Mouse (Mus musculus) neural tube, embryonic 15.5 days (tissue): ENCODE results near the gene Olfr1269. TPM values are rescaled to one million over a fixed set of nuclear protein-coding genes. Genes with fewer than 3 reads are reported as not detected.

Experiments used
- ATAC-seq: fragments of 200-750 bp; cut with Nextera tagmentation; 2 replicates; pipeline ENCODE4 v1.8.0; 2017; ENCODE audit warnings: mild to moderate bottlenecking, moderate TSS enrichment, moderate library complexity; ENCODE audit not compliant: low FRiP score
- H3K27ac ChIP-seq: fragments of 300-500 bp; sonication (generic); replicated peaks from 2 replicates; pipeline ENCODE4 v1.5.1; 2015; ENCODE audit warnings: mild to moderate bottlenecking, inconsistent platforms
- H3K27me3 ChIP-seq: fragments of 300-500 bp; sonication (generic); replicated peaks from 2 replicates; pipeline ENCODE4 v1.6.1; 2015; ENCODE audit warnings: inconsistent platforms
- H3K36me3 ChIP-seq: fragments of 300-500 bp; sonication (generic); 2 replicates; pipeline ENCODE4 v1.6.1; 2015; ENCODE audit warnings: inconsistent platforms
- H3K4me1 ChIP-seq: fragments of 300-500 bp; sonication (generic); 2 replicates; pipeline ENCODE4 v1.6.1; 2015; ENCODE audit warnings: inconsistent platforms
- H3K4me2 ChIP-seq: fragments of 300-500 bp; sonication (generic); 2 replicates; pipeline ENCODE4 v1.6.1; 2015; ENCODE audit warnings: inconsistent platforms, mild to moderate bottlenecking, moderate library complexity
- H3K4me3 ChIP-seq: fragments of 300-500 bp; sonication (generic); replicated peaks from 2 replicates; pipeline ENCODE4 v1.5.1; 2015; ENCODE audit warnings: mild to moderate bottlenecking, inconsistent platforms
- H3K9ac ChIP-seq: fragments of 300-500 bp; sonication (generic); replicated peaks from 2 replicates; pipeline ENCODE4 v1.6.1; 2015; ENCODE audit warnings: mild to moderate bottlenecking, inconsistent platforms
- H3K9me3 ChIP-seq: fragments of 300-500 bp; sonication (generic); replicated peaks from 2 replicates; pipeline ENCODE4 v1.6.1; 2016; ENCODE audit warnings: inconsistent platforms
- WGBS: fragments of 180-500 bp; shearing (Covaris S2); methylation state at CpG from one replicate; pipeline ENCODE4 v1.1.7; 2015; ENCODE audit warnings: mixed read lengths; 5-methylcytosine and 5-hydroxymethylcytosine counted together
- polyA plus RNA-seq: library from polyadenylated mRNA; unstranded; fragments of >200 nt; fragmentation: Nextera tagmentation; extraction: Ambion mirVana; gene quantifications from 2 replicates; pipeline ENCODE4 v1.2.1, GENCODE M21; 2015

Olfr1269 gene
- polyA plus RNA-seq = not detected in 2 replicates

GRCm38 (mm10) chr2:90121312-90121711, at the start of gene Olfr1269:
Gene Olfr1269 (minus strand): TSS chr2:90121412.
- Histone ChIP-seq H3K4me3 (no peak within 1 kb of the TSS), H3K4me1 (no peaks in the 10 kb centered on the region), H3K27me3 (no peaks in the 10 kb centered on the region), H3K9ac (no peak within 1 kb of the TSS), H3K4me2 (no peak within 1 kb of the TSS), H3K36me3 (no peaks in the 10 kb centered on the region), H3K27ac (no peak within 1 kb of the TSS), H3K9me3 (no peaks in the 10 kb centered on the region)
- no peak for ATAC-seq
- 96% methylated on average over 1 of the region's 1 CpGs for WGBS

GRCm38 (mm10) chr2:90153916-90154315, 32.7 kb upstream of the Olfr1269 start:
- 94% methylated on average over 9 of the region's 9 CpGs for WGBS
- Histone ChIP-seq H3K4me2 (no peak overlapping the region), H3K36me3 (no peaks in the 10 kb centered on the region), H3K27ac (no peak overlapping the region), H3K4me3 (no peak overlapping the region), H3K9ac (no peak overlapping the region), H3K4me1 (no peaks in the 10 kb centered on the region), H3K9me3 (no peaks in the 10 kb centered on the region), H3K27me3 (no peaks in the 10 kb centered on the region)
- ATAC-seq = no peak

- Histone ChIP-seq H3K4me2 (no peak within 1 kb of the TSS), H3K27me3 (no peaks in the 10 kb centered on the region), H3K9ac (no peak within 1 kb of the TSS), H3K36me3 (no peaks in the 10 kb centered on the region), H3K4me3 (no peak within 1 kb of the TSS), H3K4me1 (no peaks in the 10 kb centered on the region), H3K27ac (no peak within 1 kb of the TSS), H3K9me3 (no peaks in the 10 kb centered on the region)
- ATAC-seq = no peak
- WGBS = 87% methylated on average over 3 of the region's 3 CpGs
Measured at GRCm38 (mm10) chr2:90152991-90153390, 31.8 kb upstream of the Olfr1269 start, which contains the start of gene Olfr1270. Gene Olfr1270 (minus strand): TSS chr2:90153091.

- Histone ChIP-seq H3K9me3 (0 out of 2 replicates have a peak, but pooled peaks cover 4% of the 10 kb centered on the region), H3K4me2 (no peak within 1 kb of the TSS), H3K9ac (no peak within 1 kb of the TSS), H3K4me1 (no peaks in the 10 kb centered on the region), H3K4me3 (no peak within 1 kb of the TSS), H3K36me3 (no peaks in the 10 kb centered on the region), H3K27me3 (no peaks in the 10 kb centered on the region), H3K27ac (no peak within 1 kb of the TSS)
- ATAC-seq = no peak
Measured at GRCm38 (mm10) chr2:90142196-90142595, 21.0 kb upstream of the Olfr1269 start, which contains the start of gene Olfr32. Gene Olfr32 (minus strand): TSS chr2:90142296.

GRCm38 (mm10) chr2:90070065-90070464, 51.1 kb downstream of the Olfr1269 start:
- Histone ChIP-seq H3K4me2 (no peak overlapping the region), H3K4me3 (no peak overlapping the region), H3K27me3 (no peaks in the 10 kb centered on the region), H3K9me3 (no peaks in the 10 kb centered on the region), H3K9ac (no peak overlapping the region), H3K27ac (no peak overlapping the region), H3K36me3 (no peaks in the 10 kb centered on the region), H3K4me1 (no peaks in the 10 kb centered on the region)
- 78% methylated on average over 2 of the region's 2 CpGs for WGBS
- no peak for ATAC-seq

Other genes with a start within 250 kb of the Olfr1269 start
- gene Olfr1257, start 243.0 kb downstream of the Olfr1269 start, polyA plus RNA-seq = not detected in 2 replicates
- gene Olfr1258, start 194.1 kb downstream of the Olfr1269 start, polyA plus RNA-seq = not detected in 2 replicates
- not detected in 2 replicates for gene Olfr1259, start 172.7 kb downstream of the Olfr1269 start, polyA plus RNA-seq
- gene Olfr1260, start 147.1 kb downstream of the Olfr1269 start, polyA plus RNA-seq = not detected in 2 replicates
- not detected in 2 replicates for gene Olfr1261, start 130.2 kb downstream of the Olfr1269 start, polyA plus RNA-seq
- not detected in 2 replicates for gene Olfr1262, start 121.3 kb downstream of the Olfr1269 start, polyA plus RNA-seq
- not detected in 2 replicates for gene Olfr1263, start 109.3 kb downstream of the Olfr1269 start, polyA plus RNA-seq
- gene Olfr1264, start 95.8 kb downstream of the Olfr1269 start, polyA plus RNA-seq = not detected in 2 replicates
- gene Olfr1265, start 86.1 kb downstream of the Olfr1269 start, polyA plus RNA-seq = not detected in 2 replicates
- gene Olfr140, start 57.8 kb downstream of the Olfr1269 start, polyA plus RNA-seq = not detected in 2 replicates
- gene Olfr32, start 20.9 kb upstream of the Olfr1269 start, polyA plus RNA-seq = not detected in 2 replicates
- not detected in 2 replicates for gene Olfr1270, start 31.7 kb upstream of the Olfr1269 start, polyA plus RNA-seq
- not detected in 2 replicates for gene Olfr1506, start 103.1 kb upstream of the Olfr1269 start, polyA plus RNA-seq
- not detected in 2 replicates for gene Olfr142, start 136.2 kb upstream of the Olfr1269 start, polyA plus RNA-seq
- gene Olfr1271, start 149.6 kb upstream of the Olfr1269 start, polyA plus RNA-seq = not detected in 2 replicates
- gene Olfr1272, start 171.4 kb upstream of the Olfr1269 start, polyA plus RNA-seq = not detected in 2 replicates
- gene Gm13769, start 200.8 kb upstream of the Olfr1269 start, polyA plus RNA-seq = 0.06 TPM in 1 of 2 replicates, not detected in the other